Mouse (Mus musculus): ENCODE results near the gene Catsperg1. TPM values are rescaled to one million over a fixed set of nuclear protein-coding genes. Genes with fewer than 3 reads are reported as not detected.
A peak's percentile ranks its signal among the peaks of the same experiment; 100 is the strongest.
"Not testable (repeated sequence)": the region's sequence is repeated elsewhere in the genome, so short reads cannot be mapped to it uniquely, and the experiment has no call there.

Catsperg1 gene
- polyA plus RNA-seq, 1 experiment from 2014 or later: 0.24 TPM

DNA sequence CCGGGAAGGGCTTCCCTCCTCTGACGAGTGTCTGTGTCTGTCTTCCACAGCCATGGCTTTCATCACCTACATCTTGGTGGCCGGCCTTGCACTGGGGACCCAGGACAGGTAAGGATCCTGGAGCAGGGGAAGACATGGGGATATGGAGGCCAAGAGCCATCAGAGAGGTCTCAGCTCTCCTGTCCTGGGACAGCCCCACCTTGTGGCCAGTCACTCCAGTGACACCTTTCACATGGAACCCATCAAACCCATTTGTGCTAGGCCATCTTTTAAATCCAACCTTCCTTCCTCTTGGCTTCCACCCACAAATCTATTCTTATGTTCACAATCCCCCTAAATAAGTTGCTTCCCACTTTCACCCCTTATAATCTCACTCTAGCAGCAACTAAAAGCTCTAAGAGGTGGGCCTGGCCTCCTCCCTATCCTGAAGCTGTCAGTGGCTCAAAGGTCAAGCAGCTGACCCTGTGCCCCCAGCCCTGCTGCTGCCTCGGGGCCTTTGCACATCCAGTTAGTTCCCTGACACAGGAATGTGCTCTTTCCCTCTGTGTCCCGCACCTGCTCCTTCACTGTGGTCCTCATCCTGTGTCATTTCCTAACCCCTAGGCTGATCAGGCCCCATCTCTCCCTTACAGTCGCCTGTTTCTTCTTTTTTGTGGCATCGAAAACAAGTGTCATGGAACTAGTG is 31.0 kb upstream of the Catsperg1 start:
- WGBS: 84% methylated on average over 7 of the region's 7 CpGs
- H3K27ac ChIP-seq (replicated peaks): no peak overlapping the region

DNA sequence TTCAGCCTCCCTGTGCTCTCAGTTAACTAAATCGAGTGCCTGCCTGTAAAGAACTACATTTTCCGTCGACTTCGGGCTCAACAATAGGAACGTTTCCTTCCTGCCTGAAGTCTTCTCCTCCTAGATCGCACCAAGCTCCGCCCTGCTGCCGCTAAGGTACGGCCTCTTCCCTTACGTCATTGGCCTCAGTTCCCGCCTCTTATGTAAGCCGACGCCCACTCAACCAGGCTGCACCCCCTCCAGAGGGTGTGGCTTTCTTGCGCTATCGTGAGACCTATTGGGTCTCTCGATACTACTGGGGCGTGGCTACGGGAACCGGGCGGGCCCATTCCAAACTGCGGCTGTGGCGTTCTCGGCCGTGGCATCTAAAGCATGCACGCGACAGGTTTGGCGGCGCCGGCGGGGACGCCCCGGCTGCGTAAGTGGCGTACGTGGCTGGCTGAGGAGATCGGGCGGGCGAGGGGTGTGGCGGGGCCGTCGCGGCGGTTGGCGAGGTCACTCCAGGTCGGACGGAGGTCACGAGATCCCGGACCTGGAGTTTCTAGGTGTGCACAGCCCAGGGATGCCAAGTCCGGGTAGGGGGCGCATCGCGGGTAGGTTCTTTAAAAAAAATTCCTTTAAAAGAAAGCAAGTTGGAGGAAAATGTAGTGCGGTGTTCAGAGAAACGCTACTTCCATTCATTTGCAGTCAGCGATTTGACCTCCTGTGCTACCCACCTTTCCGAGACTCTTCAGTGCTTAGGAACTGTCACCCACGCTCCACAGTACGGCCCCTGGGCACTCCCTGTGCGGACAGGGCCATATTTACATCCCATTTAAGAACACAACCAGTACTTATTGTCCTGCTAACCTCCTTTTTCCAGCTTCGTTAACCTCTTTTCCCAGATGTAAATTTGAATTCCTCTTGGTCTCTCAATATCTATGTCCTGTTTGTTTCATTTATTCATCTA is 24.5 kb upstream of the Catsperg1 start, which contains the start of gene Yif1b:
TSS of gene Yif1b (plus strand) at position 311 of the 949 bp plus-strand sequence.
- Histone ChIP-seq H3K27me3 (replicated peaks; ENCODE audit: low read depth, poor library complexity, severe bottlenecking) (peaks cover 13% of the 10 kb centered on the region), H3K4me1 (peaks cover 13% of the 10 kb centered on the region), H3K36me3 (replicated peaks) (peaks cover 8% of the 10 kb centered on the region; the same call in 1 of the 2 replicates), H3K9me3 (no peaks in the 10 kb centered on the region), H3K4me3 (peak within 1 kb of the TSS; percentile 78), H3K27ac (replicated peaks) (peak within 1 kb of the TSS; percentile 87)
- peak; percentile 99 for DNase-seq (ENCODE audit: low spot score)
- under 1% methylated on average over 60 of the region's 60 CpGs for WGBS

More for the DNA sequence above, 31.0 kb upstream of the Catsperg1 start:
- no peak for DNase-seq (ENCODE audit: low spot score)
- Histone ChIP-seq H3K4me3 (no peak overlapping the region), H3K4me1 (peaks cover 31% of the 10 kb centered on the region), H3K27me3 (replicated peaks; ENCODE audit: low read depth, poor library complexity, severe bottlenecking) (peaks cover 25% of the 10 kb centered on the region), H3K36me3 (replicated peaks) (peaks cover 44% of the 10 kb centered on the region), H3K9me3 (no peaks in the 10 kb centered on the region)

DNA sequence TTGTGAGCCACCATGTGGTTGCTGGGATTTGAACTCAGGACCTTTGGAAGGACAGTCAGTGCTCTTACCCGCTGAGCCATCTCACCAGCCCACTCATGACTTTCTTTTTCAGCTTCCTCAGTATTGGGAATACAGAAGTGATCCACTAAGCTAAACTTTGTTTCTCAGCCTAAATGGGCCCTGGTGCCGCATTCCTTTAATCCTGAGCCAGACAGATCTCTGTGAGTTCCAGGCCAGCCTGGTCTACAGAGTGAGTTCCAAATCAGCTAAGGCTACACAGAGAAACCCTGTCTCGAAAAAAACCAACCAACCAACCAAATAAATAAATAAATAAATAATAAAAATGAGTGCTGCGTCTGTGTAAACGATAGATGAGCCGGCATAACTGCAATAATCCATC is 23.8 kb upstream of the Catsperg1 start:
- not testable (repeated sequence) for H3K36me3 ChIP-seq (replicated peaks); DNase-seq (ENCODE audit: low spot score); H3K9me3 ChIP-seq
- 34% methylated on average over 6 of the region's 6 CpGs for WGBS
- H3K27me3 ChIP-seq (replicated peaks; ENCODE audit: low read depth, poor library complexity, severe bottlenecking): peaks cover 20% of the 10 kb centered on the region
- peak overlapping the region; percentile 87 for H3K27ac ChIP-seq (replicated peaks)
- peak overlapping the region; percentile 78 for H3K4me3 ChIP-seq
- peaks cover 13% of the 10 kb centered on the region for H3K4me1 ChIP-seq

DNA sequence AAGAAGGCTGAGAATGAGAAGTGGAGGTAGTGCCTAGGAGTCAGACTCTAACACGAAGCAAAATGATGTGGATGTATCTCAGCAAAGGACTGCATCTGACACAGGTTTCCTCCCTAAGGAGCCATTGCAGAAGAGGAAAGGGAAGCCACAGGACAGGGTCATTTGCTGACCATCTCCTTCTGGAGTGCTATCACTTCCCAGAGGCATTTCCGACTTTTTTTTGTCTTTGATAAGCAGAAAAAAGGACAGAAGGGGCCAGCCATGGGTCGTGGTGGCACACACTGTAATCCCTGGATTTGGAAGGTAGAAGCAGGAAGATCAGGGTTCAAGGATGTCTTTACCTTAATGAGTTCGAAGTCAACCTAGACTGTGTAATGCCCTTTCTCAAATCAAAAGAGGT is 22.8 kb upstream of the Catsperg1 start:
- H3K36me3 ChIP-seq (replicated peaks): peaks cover 4% of the 10 kb centered on the region; the same call in 1 of the 2 replicates
- DNase-seq (ENCODE audit: low spot score): no peak
- no peak overlapping the region for H3K4me3 ChIP-seq
- no peaks in the 10 kb centered on the region for H3K9me3 ChIP-seq
- H3K27ac ChIP-seq (replicated peaks): no peak overlapping the region
- peaks cover 22% of the 10 kb centered on the region for H3K4me1 ChIP-seq
- 85% methylated on average over 4 of the region's 4 CpGs for WGBS
- peaks cover 30% of the 10 kb centered on the region for H3K27me3 ChIP-seq (replicated peaks; ENCODE audit: low read depth, poor library complexity, severe bottlenecking)

DNA sequence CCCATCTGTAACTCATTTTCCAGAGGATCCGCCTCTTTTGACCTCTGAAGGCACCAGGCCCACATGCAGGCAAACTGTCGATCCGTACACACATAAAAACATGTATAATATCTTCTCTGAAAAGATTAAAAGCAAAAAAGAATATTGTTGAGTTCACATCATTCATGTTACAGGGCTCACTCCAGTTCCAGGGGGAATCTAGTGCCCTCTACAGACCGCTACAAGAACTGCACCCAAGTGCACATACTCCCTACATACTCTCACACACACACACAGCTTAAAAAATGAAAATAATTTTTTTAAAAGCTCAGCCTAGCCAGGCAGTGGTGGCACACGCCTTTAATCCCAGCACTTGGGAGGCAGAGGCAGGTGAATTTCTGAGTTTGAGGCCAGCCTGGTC is 20.8 kb upstream of the Catsperg1 start:
- no peak overlapping the region for H3K4me3 ChIP-seq
- H3K9me3 ChIP-seq: no peaks in the 10 kb centered on the region
- DNase-seq (ENCODE audit: low spot score): no peak
- H3K27ac ChIP-seq (replicated peaks): no peak overlapping the region
- peaks cover 25% of the 10 kb centered on the region for H3K4me1 ChIP-seq
- WGBS: 72% methylated on average over 5 of the region's 5 CpGs
- H3K27me3 ChIP-seq (replicated peaks; ENCODE audit: low read depth, poor library complexity, severe bottlenecking): peaks cover 49% of the 10 kb centered on the region
- H3K36me3 ChIP-seq (replicated peaks): no peaks in the 10 kb centered on the region

DNA sequence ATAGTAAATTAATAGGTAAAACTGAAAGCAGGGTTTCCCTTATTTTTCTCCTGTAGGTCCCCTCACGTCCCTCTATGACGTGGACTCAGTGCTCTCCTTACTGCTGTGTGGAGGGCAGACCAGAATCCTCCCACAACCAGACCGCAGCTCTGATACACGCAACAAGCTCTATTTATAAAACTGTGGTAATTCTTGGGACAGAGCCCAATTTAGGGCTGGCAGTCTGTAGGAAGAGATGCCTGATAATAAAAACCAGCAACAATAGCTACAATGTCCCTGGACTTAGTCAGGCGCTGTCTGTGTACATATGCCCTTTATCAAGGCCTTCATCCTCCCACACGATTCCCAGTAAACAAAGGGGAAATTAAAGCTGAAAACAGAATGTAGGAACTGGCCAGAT is 19.9 kb upstream of the Catsperg1 start:
- Histone ChIP-seq H3K4me1 (peaks cover 19% of the 10 kb centered on the region), H3K36me3 (replicated peaks) (no peaks in the 10 kb centered on the region), H3K4me3 (no peak overlapping the region), H3K27ac (replicated peaks) (no peak overlapping the region), H3K27me3 (replicated peaks; ENCODE audit: low read depth, poor library complexity, severe bottlenecking) (peaks cover 56% of the 10 kb centered on the region), H3K9me3 (no peaks in the 10 kb centered on the region)
- no peak for DNase-seq (ENCODE audit: low spot score)
- WGBS: 85% methylated on average over 6 of the region's 6 CpGs

DNA sequence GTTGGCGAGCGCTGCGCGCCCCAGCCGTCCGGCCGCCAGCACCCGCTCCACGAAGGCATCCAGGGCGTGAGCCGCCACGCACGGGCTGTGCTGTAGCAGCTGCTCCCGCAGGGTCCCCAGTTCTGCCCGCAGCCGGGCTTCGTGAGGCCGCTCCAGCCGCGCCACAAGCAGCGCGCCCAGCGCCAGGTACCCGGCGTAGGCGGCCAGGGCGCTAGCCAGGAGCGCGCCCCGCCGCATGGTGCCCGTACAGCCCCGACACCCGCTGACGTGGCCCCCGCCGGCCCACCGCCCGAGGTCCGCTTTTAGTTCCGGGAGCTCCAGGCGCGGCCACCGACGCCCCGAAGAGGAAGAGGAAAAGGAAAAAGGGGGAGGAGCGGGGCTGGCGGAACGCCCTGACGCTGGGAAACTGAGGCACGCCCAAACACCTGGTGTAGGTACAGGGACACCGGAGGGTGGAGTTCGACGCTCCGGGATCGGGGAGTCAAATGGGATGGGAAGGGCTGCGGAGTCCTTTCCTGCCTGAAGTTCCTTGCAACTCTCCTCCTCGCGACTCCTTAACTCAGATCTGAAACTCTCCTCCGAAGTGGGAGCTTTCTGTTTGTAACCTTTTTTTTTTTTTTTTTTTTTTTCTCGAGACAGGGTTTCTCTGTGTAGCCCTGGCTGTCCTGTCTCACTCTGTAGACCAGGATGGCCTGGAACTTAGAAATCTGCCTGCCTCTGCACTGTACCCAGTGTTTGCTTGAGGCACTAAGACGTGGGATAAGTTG is 18.6 kb upstream of the Catsperg1 start, which contains the start of gene Kcnk6:
TSS of gene Kcnk6 (minus strand) at position 269 of the 767 bp plus-strand sequence.
- Histone ChIP-seq H3K27me3 (replicated peaks; ENCODE audit: low read depth, poor library complexity, severe bottlenecking) (peaks cover 56% of the 10 kb centered on the region), H3K9me3 (no peaks in the 10 kb centered on the region)
- 1% methylated on average over 62 of the region's 62 CpGs for WGBS

DNA sequence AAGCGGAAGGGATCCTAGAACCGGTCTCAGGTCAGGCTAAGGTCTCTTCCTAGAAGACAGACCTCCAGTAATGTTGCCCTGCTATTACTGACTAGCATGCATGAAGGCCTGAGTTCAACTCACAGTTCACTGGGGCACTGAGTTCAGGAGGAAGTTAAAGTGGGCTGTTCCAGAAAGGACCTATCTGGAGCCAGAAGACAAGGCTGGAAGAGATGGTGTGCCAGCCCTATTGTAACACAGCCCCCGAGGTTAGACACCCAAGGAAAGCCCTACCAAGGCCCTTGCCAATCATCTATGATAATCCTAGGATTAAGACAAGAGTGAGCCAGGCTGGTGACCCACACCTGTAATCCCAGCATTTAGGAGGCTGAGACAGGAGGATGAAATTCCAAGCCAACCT is 17.7 kb upstream of the Catsperg1 start:
- H3K27ac ChIP-seq (replicated peaks): no peak overlapping the region
- peaks cover 17% of the 10 kb centered on the region for H3K4me1 ChIP-seq
- H3K4me3 ChIP-seq: peak overlapping the region; percentile 70; the same call in 1 of the 2 replicates
- H3K27me3 ChIP-seq (replicated peaks; ENCODE audit: low read depth, poor library complexity, severe bottlenecking): peaks cover 56% of the 10 kb centered on the region
- whole genome bisulfite sequencing: 52% methylated on average over 3 of the region's 3 CpGs
- no peak for DNase-seq (ENCODE audit: low spot score)
- H3K36me3 ChIP-seq (replicated peaks): no peaks in the 10 kb centered on the region
- no peaks in the 10 kb centered on the region for H3K9me3 ChIP-seq

More for the DNA sequence above, 18.6 kb upstream of the Catsperg1 start, which contains the start of gene Kcnk6:
- DNase-seq (ENCODE audit: low spot score): peak; percentile 49
- Histone ChIP-seq H3K36me3 (replicated peaks) (no peaks in the 10 kb centered on the region), H3K27ac (replicated peaks) (peak within 1 kb of the TSS; percentile 79), H3K4me3 (peak within 1 kb of the TSS; percentile 70), H3K4me1 (peaks cover 17% of the 10 kb centered on the region)

DNA sequence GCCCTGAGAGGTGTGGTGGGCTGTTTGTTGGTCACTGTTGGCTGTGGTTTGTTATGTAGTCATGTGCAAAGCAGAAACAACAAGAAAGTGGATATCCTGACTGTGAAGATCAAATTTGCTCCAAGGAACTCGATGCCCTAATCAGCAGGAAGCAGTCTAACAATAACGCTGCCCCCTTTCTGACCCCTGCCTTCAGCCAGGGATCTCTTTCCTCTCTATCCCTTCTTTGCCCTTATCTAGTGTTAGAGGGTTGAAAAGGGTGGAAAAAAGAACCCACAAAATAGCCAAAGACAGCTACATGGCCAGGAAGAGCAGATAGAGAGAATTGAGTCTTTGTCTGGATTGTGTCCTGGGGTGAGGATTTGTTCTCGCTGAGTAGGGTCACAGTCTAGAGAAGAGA is 16.7 kb upstream of the Catsperg1 start:
- Histone ChIP-seq H3K27ac (replicated peaks) (no peak overlapping the region), H3K4me3 (no peak overlapping the region), H3K9me3 (no peaks in the 10 kb centered on the region), H3K36me3 (replicated peaks) (no peaks in the 10 kb centered on the region), H3K4me1 (peaks cover 19% of the 10 kb centered on the region), H3K27me3 (replicated peaks; ENCODE audit: low read depth, poor library complexity, severe bottlenecking) (peaks cover 56% of the 10 kb centered on the region)
- DNase-seq (ENCODE audit: low spot score): no peak
- WGBS: 22% methylated on average over 3 of the region's 3 CpGs

DNA sequence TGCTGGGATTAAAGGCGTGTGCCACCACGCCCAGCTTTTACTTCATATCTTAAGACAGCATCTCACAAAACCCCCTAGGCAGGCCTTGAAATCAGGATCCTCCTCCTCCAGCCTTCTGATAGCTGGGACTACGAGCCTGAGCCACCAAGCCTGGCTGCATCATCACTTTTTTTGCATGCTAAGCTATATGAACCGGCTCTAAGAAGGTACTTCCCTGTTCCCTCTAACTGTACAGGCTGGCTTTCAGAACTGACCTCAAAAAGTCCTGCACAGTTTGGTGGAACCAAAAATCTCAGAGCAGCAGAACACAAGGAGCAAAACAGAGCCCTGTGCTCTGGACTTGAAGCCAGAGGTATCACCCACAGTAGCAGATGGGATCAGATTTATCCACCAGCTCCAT is 14.4 kb upstream of the Catsperg1 start:
- Histone ChIP-seq H3K4me1 (peaks cover 31% of the 10 kb centered on the region), H3K4me3 (no peak overlapping the region), H3K36me3 (replicated peaks) (no peaks in the 10 kb centered on the region), H3K27ac (replicated peaks) (no peak overlapping the region), H3K27me3 (replicated peaks; ENCODE audit: low read depth, poor library complexity, severe bottlenecking) (peaks cover 42% of the 10 kb centered on the region), H3K9me3 (no peaks in the 10 kb centered on the region)
- WGBS: 77% methylated on average over 4 of the region's 4 CpGs
- DNase-seq (ENCODE audit: low spot score): no peak

DNA sequence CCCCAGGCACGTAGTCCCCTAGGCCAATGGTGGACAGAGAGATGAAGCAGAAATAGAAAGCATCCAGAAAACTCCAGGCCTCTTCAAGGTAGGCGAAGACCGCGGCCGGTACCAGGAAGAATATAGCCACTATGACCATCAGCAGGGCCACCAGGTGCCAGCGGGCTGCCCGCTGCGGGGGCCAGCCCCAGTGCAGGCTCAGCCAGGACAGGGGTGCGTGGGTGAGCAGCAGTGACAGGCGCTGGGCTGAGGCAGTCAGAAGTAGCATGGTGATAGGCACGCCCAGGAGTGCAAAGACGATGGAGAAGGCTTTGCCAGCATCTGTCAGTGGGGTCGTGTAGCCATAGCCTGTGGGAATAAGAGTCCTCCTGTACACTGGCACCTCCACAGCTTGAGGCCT is 11.7 kb upstream of the Catsperg1 start:
- peak overlapping the region; percentile 51 for H3K4me3 ChIP-seq
- H3K36me3 ChIP-seq (replicated peaks): no peaks in the 10 kb centered on the region
- DNase-seq (ENCODE audit: low spot score): no peak
- 70% methylated on average over 13 of the region's 13 CpGs for WGBS
- H3K27me3 ChIP-seq (replicated peaks; ENCODE audit: low read depth, poor library complexity, severe bottlenecking): peaks cover 15% of the 10 kb centered on the region
- H3K4me1 ChIP-seq: peaks cover 19% of the 10 kb centered on the region
- peak overlapping the region; percentile 80 for H3K27ac ChIP-seq (replicated peaks)
- H3K9me3 ChIP-seq: 0 out of 2 replicates have a peak, but pooled peaks cover 3% of the 10 kb centered on the region

All from embryonic facial prominence, embryonic 10.5 days (tissue).